ENCODE assay signal across 24 mouse cellular contexts in the genomic region with DNA sequence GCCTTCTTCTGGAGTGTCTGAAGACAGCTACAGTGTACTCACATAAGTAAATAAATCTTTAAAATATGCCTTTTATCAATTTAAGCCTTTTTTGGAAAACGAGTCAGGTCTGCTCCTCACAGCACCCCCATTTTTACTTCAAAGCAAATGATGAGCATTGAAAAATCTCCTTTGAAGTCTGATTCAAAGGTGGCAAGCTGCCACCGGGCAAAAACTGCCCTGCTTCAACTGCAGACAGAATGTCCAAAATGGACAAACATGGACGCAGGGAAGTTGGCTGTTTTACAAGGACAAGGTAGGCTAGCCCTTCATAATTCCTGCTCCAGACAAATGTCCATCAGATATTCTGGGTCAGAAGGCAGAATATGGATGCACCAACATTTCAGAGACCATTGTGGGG. TPM values are rescaled to one million over a fixed set of nuclear protein-coding genes. Genes with fewer than 3 reads are reported as not detected.
A peak's percentile ranks its signal among the peaks of the same experiment; 100 is the strongest.
DNase-seq lines count a peak whose midpoint lies in the region; ATAC-seq lines count a peak whose summit lies in the region.
"Had no signal": no experiment of that assay in that cellular context is flagged by ENCODE, and none has a peak within 500 bp of the region (broad histone marks: within the 10 kb centered on the region; RNA-seq: fewer than 3 reads in every experiment).

No protein-coding gene starts in this region.

- H3K9me3 ChIP-seq in midbrain, embryonic 11.5 days (ENCODE audit: control insufficient read depth, low read length), result no peaks in the 10 kb centered on the region
- H3K9me3 ChIP-seq in midbrain, embryonic 13.5 days, result no peaks in the 10 kb centered on the region
- H3K9me3 ChIP-seq: embryonic facial prominence, embryonic 10.5 days; embryonic facial prominence, embryonic 12.5 days; forebrain, embryonic 13.5 days; forebrain, embryonic 15.5 days; G1E had no signal

- 89% methylated on average over 3 of the region's 3 CpGs for WGBS in midbrain, embryonic 11.5 days
- WGBS in midbrain, embryonic 13.5 days, result 89% methylated on average over 3 of the region's 3 CpGs

- H3K9ac ChIP-seq in midbrain, embryonic 11.5 days (ENCODE audit: low read length), result no peak overlapping the region
- H3K9ac ChIP-seq in midbrain, embryonic 13.5 days (replicated peaks), result no peak overlapping the region
- H3K9ac ChIP-seq: embryonic facial prominence, embryonic 12.5 days; forebrain, embryonic 13.5 days; forebrain, embryonic 15.5 days; forebrain, postnatal 0 days had no signal

- peak; percentile 48 to 62 for DNase-seq in adrenal gland, adult (ENCODE audit: inconsistent age in 2 of 2, low spot score in 1 of 2)
- no peak for DNase-seq in adrenal gland, adult 8-10 months
- peak; percentile 36 for DNase-seq in adrenal gland, postnatal 10 days
- DNase-seq in adrenal gland, postnatal 25 days, result no peak
- DNase-seq in midbrain, embryonic 11.5 days (ENCODE audit: low spot score, missing footprints), result peak; percentile 37
- DNase-seq: B cell, adult 2 months; cerebellum, adult 11-12 months; cerebellum, adult 2 months; cerebellum, adult 9-10 months; cerebellum, postnatal 10 days; cerebellum, postnatal 25 days; forebrain, postnatal 0 days had no signal

- ATAC-seq in midbrain, embryonic 11.5 days (ENCODE audit: low FRiP score), result no peak
- ATAC-seq in midbrain, embryonic 13.5 days, result no peak
- ATAC-seq: activated CD4-positive, CD25-positive, alpha-beta regulatory T cell, adult 4 months; CD4-positive, CD25-positive, alpha-beta regulatory T cell, adult 4 months; forebrain, embryonic 13.5 days; forebrain, embryonic 15.5 days; forebrain, postnatal 0 days; Patski had no signal

- no peaks in the 10 kb centered on the region for H3K27me3 ChIP-seq in midbrain, embryonic 11.5 days (ENCODE audit: control insufficient read depth, insufficient read depth, low read length)
- no peaks in the 10 kb centered on the region for H3K27me3 ChIP-seq in midbrain, embryonic 13.5 days
- H3K27me3 ChIP-seq: CH12.LX; embryonic facial prominence, embryonic 12.5 days; forebrain, embryonic 13.5 days; forebrain, embryonic 15.5 days; Patski had no signal

- no peak overlapping the region for H3K4me2 ChIP-seq in midbrain, embryonic 11.5 days
- no peak overlapping the region for H3K4me2 ChIP-seq in midbrain, embryonic 13.5 days (replicated peaks)
- H3K4me2 ChIP-seq: embryonic facial prominence, embryonic 12.5 days; forebrain, embryonic 13.5 days; forebrain, embryonic 15.5 days had no signal

- H3K4me1 ChIP-seq in midbrain, embryonic 11.5 days (ENCODE audit: control insufficient read depth, insufficient read depth, low read length), result peaks cover 7% of the 10 kb centered on the region; the same call in 1 of the 2 replicates
- H3K4me1 ChIP-seq in midbrain, embryonic 13.5 days (replicated peaks), result peaks cover 13% of the 10 kb centered on the region

- no peak overlapping the region for H3K4me3 ChIP-seq in midbrain, embryonic 11.5 days (ENCODE audit: low read depth, low read length)
- no peak overlapping the region for H3K4me3 ChIP-seq in midbrain, embryonic 13.5 days (replicated peaks)
- H3K4me3 ChIP-seq: embryonic facial prominence, embryonic 10.5 days; embryonic facial prominence, embryonic 12.5 days; forebrain, embryonic 13.5 days; forebrain, embryonic 15.5 days had no signal

- peaks cover 15% of the 10 kb centered on the region for H3K36me3 ChIP-seq in midbrain, embryonic 11.5 days (ENCODE audit: control insufficient read depth, insufficient read depth, low read length)
- H3K36me3 ChIP-seq in midbrain, embryonic 13.5 days, result peaks cover 41% of the 10 kb centered on the region

- H3K27ac ChIP-seq in midbrain, embryonic 11.5 days (ENCODE audit: low read depth, low read length), result no peak overlapping the region
- H3K27ac ChIP-seq in midbrain, embryonic 13.5 days, result no peak overlapping the region
- H3K27ac ChIP-seq: embryonic facial prominence, embryonic 10.5 days; embryonic facial prominence, embryonic 12.5 days; forebrain, embryonic 13.5 days; forebrain, embryonic 15.5 days had no signal

RNA-seq across cellular contexts. Expression of a gene that starts 10.3 kb away (rescaled TPM):
- total RNA-seq in adrenal gland, adult 8-10 months (2022), result 10 to 100 TPM; 62.8 to 93.8 (median 72.7) TPM
- total RNA-seq in adrenal gland, postnatal 10 days (2021), result 100 to 1,000 TPM; 103 to 108 TPM
- 63.2 and 71.6 TPM in 2 replicates for total RNA-seq in adrenal gland, postnatal 25 days (2021)
- polyA plus RNA-seq in midbrain, embryonic 11.5 days (2014; fragmentation: Nextera tagmentation; extraction: Ambion mirVana), result 149 and 163 TPM in 2 replicates
- 181 and 186 TPM in 2 replicates for polyA plus RNA-seq in midbrain, embryonic 13.5 days (2015; fragmentation: Nextera tagmentation; extraction: Ambion mirVana)

RNA-seq across cellular contexts. Expression of a gene that starts 10.6 kb away (rescaled TPM):
- 100 to 1,000 TPM; 102 to 119 (median 108) TPM for total RNA-seq in adrenal gland, adult 8-10 months (2022)
- 10 to 100 TPM; 73.6 to 81.0 TPM for total RNA-seq in adrenal gland, postnatal 10 days (2021)
- total RNA-seq in adrenal gland, postnatal 25 days (2021), result 77.0 and 86.6 TPM in 2 replicates
- polyA plus RNA-seq in midbrain, embryonic 11.5 days (2014; fragmentation: Nextera tagmentation; extraction: Ambion mirVana), result 255 and 260 TPM in 2 replicates
- 359 and 362 TPM in 2 replicates for polyA plus RNA-seq in midbrain, embryonic 13.5 days (2015; fragmentation: Nextera tagmentation; extraction: Ambion mirVana)

RNA-seq across cellular contexts. Expression of a gene that starts 14.1 kb away (rescaled TPM):
- total RNA-seq in adrenal gland, adult 8-10 months (2022), result not detected
- total RNA-seq in adrenal gland, postnatal 10 days (2021), result not detected
- not detected in 2 replicates for total RNA-seq in adrenal gland, postnatal 25 days (2021)
- polyA plus RNA-seq in midbrain, embryonic 11.5 days (2014; fragmentation: Nextera tagmentation; extraction: Ambion mirVana), result not detected in 2 replicates
- not detected in 2 replicates for polyA plus RNA-seq in midbrain, embryonic 13.5 days (2015; fragmentation: Nextera tagmentation; extraction: Ambion mirVana)
- total RNA-seq: forebrain, postnatal 0 days; G1E had no signal
- polyA plus RNA-seq: activated CD4-positive, CD25-positive, alpha-beta regulatory T cell, adult 4 months; CD4-positive, CD25-positive, alpha-beta regulatory T cell, adult 4 months; cerebellum, adult 2 months; cortical plate, adult 2 months; embryonic facial prominence, embryonic 10.5 days; forebrain, embryonic 11.5 days; forebrain, embryonic 13.5 days; forebrain, embryonic 15.5 days; forebrain, postnatal 0 days; G1E; Patski had no signal

RNA-seq across cellular contexts. Expression of a gene that starts 22.8 kb away (rescaled TPM):
- total RNA-seq in adrenal gland, adult 8-10 months (2022), result 100 to 1,000 TPM; 562 to 740 (median 679) TPM
- 100 to 1,000 TPM; 444 to 475 TPM for total RNA-seq in adrenal gland, postnatal 10 days (2021)
- 624 and 670 TPM in 2 replicates for total RNA-seq in adrenal gland, postnatal 25 days (2021)
- polyA plus RNA-seq in midbrain, embryonic 11.5 days (2014; fragmentation: Nextera tagmentation; extraction: Ambion mirVana), result 39.0 and 43.9 TPM in 2 replicates
- polyA plus RNA-seq in midbrain, embryonic 13.5 days (2015; fragmentation: Nextera tagmentation; extraction: Ambion mirVana), result 57.2 and 64.1 TPM in 2 replicates

RNA-seq across cellular contexts. Expression of a gene that starts 37.5 kb away (rescaled TPM):
- 100 to 1,000 TPM in 3 of 4 experiments, 10 to 100 TPM in 1; 65.3 to 235 (median 137) TPM for total RNA-seq in adrenal gland, adult 8-10 months (2022)
- total RNA-seq in adrenal gland, postnatal 10 days (2021), result 1,000 to 10,000 TPM; 1,474 to 1,616 TPM
- total RNA-seq in adrenal gland, postnatal 25 days (2021), result 288 and 306 TPM in 2 replicates
- polyA plus RNA-seq in midbrain, embryonic 11.5 days (2014; fragmentation: Nextera tagmentation; extraction: Ambion mirVana), result 3.5 and 4.1 TPM in 2 replicates
- 3.0 and 4.4 TPM in 2 replicates for polyA plus RNA-seq in midbrain, embryonic 13.5 days (2015; fragmentation: Nextera tagmentation; extraction: Ambion mirVana)

Comparison
In these comparisons a context has a peak if more than half of its experiments do, and no peak if none do; other contexts are left out.
1. DNase-seq: peak in adrenal gland, adult (2 of 2), adrenal gland, postnatal 10 days (single experiment) and midbrain, embryonic 11.5 days (single experiment); none in adrenal gland, adult 8-10 months (single experiment) and adrenal gland, postnatal 25 days (single experiment).